Mouse (Mus musculus) monocyte, adult 5-6 weeks (primary cell): Measurements from ENCODE around the gene Olfr270. TPM values are rescaled to one million over a fixed set of nuclear protein-coding genes. Genes with fewer than 3 reads are reported as not detected.

Experiments used
- ATAC-seq: fragments of 153-309, 156-312 bp; replicated peaks from 2 replicates; pipeline ENCODE4 v1.8.0; 2017; ENCODE audit warnings: mild to moderate bottlenecking; ENCODE audit not compliant: low TSS enrichment, insufficient number of reproducible peaks, severe bottlenecking, poor library complexity, low FRiP score
- total RNA-seq: library from RNA; stranded (forward); fragments of 200-1000, 200-491, 200-594 nt; gene quantifications from 3 replicates; pipeline ENCODE4 v1.2.3, GENCODE M21; 2017

Gene Olfr270
- not detected in 3 replicates for total RNA-seq

DNA sequence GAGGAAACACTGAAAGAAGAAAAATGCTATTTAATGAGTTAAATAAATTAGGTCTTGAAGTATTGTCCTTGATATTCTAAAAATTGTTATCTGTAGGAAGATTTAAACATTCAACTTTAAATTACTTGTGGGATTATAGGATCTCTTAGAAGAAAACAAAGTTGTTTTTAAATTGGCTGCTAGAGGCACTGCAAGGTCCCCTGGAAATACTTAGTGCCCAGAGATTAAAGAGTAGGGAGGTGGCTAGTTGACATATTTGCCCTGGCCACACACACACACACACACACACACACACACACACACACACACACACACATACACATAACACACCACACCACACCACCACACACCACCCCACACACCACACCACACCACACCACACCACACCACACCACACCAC is at the start of gene Olfr270:
Gene Olfr270, plus strand, starts transcription at position 301 of the 400 bp plus-strand sequence.
- ATAC-seq, result no peak

DNA sequence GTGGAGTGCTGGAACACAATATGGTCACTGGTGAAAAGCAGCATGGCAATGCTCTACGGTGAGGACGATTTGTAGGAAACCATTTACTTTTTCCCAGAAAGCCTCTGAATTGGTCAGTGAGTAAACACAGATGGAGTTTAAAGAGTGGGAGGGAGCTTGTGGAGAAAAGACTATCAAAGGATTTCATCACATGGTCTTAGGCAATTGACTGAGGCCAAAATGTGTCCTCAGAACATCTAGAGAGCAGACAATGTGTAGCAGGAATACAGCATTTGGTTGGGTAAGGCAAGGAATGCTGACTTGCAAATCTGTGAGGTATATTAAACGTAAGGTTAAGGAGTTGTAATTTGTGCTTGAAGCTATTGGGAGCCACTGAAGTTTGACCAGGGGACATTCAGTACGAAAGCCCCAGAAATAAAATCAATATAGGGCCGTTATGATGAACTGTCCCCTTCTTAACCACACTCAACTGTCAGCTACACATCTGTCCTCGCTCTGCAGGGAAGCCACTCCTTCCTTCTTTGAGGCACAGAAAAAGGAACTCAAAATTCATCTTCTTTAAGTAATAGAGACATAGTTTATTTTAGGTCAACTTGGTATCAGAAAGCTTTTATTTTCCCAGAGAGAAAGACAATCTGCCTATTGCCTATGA is 47.6 kb upstream of the Olfr270 start:
- ATAC-seq, result no peak

DNA sequence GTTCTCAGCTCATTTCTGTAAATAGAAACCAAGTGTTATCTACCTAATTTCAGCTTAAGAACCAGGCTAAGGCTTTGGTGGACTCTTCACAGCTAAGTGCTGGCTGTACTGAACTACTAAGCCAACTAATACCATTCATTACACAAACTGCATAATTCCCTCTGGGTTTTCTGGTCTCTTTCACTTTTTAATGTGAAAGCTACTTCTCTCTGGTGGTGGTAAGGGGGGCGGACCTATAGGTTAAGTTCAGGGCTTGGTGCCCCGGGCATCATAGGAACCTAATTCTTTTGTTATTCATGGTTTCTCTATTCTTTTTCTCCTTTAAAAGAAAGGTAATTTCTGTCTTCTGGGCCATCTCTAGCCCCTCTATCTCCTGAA is 47.0 kb upstream of the Olfr270 start:
- ATAC-seq, result no peak

DNA sequence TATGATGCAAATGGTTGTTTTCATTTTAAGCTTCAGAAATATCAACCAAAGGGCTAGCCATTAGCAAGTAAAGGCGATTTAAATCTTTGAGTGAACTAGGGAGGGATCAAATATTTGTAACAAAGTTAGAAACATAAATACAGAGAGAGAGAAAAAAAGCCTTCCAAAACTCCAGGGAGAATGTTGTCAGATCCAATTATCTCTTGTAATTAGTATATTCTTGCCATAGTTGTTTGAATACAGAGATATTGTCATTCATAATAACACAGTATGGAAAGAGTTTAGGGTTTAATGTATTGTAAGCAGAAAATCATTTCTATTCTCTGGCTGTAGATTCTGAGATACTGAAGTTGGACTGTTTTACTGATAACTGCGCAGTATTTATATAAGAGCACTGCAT is 45.3 kb upstream of the Olfr270 start, which contains the start of gene Olfr272:
Gene Olfr272, minus strand, starts transcription at position 101 of the 400 bp plus-strand sequence.
- ATAC-seq, result no peak

DNA sequence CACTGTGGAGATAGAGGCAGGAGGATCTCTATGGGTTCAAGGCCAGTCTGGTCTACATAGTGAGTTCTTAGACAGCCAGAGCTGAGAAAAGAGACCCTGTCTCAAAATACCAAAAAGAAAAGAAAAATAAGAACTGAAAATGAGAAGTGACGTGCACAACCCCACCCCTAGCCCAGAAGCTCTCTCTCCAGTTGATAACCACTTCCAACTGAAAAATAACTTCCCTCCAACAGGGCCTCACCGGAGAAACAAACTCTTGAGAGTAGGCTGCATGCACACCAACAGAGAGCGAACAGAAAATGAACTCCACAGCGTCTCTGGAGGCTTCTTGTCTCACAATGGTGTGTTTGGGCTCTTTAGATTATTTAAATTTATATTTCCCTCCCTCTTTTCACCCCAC is 33.9 kb upstream of the Olfr270 start:
- no peak for ATAC-seq

DNA sequence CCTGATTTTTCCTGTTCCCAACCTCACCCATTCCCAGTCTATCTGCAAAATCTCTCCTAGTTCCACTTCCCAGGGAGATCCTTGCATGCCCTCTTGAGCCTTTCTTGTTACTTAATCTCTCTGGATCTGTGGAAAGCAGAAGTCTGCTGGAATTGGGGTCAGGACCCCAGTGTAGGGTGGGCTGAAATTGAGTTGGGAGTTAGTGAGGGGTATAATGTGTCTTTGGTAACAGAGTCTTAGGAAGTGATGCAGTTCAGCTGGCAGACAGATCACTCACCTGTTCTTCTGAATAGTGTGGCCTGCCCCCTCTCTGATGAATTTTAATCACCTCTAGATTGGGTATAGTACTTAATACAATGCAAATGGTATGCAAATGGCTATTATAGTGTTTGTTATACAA is 17.7 kb upstream of the Olfr270 start:
- no peak for ATAC-seq

DNA sequence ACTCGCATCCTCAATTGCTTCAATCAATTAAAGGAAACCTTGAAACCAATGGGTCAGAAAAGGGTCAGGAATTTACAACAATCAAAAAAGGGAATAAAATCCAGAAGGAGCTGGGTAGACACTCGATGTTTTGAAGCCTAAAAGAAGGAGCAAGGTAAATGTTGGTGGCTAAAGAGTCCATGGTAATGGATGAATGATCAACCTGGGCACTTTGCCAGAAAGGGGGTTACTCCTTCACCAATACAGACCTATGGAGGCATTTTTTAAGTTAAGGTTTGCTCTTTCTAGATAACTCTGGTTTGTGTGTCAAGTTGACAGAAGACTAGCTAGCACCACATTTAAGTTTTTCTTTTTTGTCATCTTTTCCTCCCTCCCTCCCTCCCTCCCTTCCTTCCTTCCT is 15.3 kb upstream of the Olfr270 start:
- no peak for ATAC-seq

DNA sequence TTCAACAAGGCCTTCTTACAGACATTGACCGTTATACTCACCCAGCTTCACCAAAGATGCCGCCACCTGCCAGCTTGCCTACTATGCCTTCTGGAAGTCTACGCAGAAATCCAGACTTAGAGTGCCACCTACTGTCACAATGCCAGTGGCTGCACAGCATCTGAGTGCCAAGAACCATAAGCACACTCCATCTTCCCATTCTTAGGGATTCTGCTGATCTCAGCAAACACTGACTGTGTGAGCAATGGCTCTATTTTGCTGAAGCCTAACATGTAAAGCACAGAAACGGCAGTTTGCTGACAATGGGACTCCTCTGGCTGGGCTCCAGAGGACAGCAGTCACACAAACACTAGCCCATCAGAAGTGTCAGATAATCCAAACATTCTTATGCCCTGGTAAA is 5.7 kb upstream of the Olfr270 start:
- no peak for ATAC-seq

DNA sequence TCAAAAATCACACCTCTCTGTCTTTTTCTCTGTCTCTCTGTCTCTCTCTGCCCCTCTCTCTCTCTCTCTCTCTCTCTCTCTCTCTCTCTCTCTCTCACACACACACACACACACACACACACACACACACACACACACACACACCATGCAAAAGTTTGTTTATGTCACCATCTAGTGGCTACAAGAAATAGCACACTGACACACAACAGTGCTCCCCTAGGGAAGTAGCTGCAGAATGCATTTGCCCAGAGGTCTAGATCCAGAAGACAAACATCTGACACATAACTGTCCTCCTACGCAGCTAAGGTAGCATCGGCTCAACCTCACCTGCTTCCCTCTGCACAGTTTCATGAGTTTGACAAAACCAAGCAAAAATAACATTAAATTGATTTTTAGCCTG is 20.9 kb downstream of the Olfr270 start:
- ATAC-seq, result no peak

DNA sequence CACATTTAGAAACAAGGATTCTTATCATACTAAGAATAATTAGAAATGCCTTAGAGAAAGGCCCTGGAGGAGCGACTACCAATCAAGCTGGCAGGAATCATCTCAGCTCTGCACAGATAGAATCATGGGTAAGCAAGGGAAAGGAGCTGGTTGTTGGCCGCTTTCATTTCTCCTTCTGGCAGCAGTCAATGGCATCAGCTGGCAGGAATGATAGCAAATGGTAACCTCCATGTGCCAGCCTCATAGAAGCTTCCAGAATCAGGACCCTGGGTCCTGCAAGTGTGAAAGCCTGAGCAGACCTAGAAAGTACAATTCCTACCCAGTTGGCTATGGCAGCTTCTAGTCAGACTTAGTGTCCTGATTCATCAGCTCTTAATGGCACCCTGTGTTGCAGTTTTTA is 21.9 kb downstream of the Olfr270 start:
- no peak for ATAC-seq

DNA sequence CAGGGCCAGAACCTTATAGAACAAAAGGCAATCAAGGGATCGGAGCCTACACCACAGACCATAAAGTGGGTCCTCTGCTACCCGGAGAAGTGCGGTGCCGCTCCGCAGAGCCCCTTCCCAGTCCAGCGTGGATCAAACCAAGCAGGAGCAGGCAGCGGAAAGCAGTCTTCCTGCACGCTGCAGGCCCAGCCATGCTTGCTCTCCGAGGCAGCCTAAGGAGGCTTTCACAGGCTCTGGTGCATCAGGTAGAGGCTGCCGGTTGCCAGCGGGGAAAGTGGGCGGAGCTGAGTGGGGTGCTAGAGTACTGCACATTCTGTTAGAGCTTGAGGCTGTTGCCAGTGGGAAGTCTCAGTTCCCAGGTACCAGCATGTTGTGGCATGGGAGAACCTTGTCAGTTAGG is 24.9 kb downstream of the Olfr270 start, which contains the start of gene Nipsnap3a:
Gene Nipsnap3a, plus strand, starts transcription at position 25 of the 400 bp plus-strand sequence.
- no peak for ATAC-seq

DNA sequence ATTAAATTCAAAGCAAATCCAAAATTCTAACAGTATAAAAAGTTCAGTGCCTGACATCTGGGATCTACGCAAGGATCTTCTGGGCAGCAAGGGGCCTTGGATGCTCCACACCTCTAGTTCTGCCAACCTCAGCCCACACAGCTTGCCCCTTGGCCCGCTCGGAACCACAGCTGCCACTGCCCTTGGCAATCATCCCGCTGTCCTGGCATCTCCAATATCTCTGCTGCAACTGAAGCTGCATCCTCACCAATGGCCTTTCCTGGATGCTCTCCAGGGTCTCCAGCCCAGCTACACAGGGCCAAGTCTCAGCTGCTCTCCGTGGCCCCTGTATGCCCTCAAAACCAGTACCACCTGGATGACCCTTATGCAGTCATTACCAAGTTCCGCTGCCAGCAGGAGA is 35.1 kb downstream of the Olfr270 start:
- no peak for ATAC-seq

DNA sequence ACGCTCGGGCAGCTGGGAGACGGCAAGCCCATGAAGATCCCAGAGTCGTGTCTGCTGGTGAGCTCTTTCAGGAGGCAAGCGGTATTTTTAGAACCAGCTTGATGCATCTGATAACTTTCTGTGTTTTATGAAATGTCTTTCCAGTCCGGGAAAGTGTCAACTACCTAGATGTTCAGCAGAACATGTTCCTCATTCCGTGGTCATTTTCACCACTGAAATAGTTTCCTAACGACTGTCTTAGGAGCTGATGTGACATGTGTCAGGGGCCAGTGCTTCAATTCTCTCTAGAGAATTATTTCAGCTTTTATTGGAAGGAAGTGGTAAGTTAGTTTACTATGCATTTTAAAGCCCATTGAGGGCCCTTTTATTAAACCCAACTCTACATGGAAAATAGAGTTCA is 35.8 kb downstream of the Olfr270 start:
- ATAC-seq, result no peak

DNA sequence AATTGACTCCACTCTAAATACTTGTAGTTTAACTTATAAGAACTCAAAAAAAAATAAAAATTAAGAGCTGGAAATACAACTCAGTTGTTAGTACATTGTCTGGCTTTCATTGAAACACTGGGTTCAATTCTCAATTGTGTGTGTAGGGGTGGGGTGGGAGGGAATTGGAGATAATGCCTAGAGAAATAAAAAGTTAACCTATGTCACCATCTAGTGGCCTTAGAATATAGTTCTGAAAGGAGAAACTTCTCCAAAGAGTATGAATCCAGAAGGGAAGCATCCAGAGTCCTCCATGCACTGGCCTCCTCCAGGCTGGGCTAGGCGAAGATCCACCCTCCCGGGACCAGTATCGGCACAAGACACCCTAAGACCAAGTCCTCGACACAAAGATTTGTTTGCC is 44.8 kb downstream of the Olfr270 start:
- no peak for ATAC-seq

DNA sequence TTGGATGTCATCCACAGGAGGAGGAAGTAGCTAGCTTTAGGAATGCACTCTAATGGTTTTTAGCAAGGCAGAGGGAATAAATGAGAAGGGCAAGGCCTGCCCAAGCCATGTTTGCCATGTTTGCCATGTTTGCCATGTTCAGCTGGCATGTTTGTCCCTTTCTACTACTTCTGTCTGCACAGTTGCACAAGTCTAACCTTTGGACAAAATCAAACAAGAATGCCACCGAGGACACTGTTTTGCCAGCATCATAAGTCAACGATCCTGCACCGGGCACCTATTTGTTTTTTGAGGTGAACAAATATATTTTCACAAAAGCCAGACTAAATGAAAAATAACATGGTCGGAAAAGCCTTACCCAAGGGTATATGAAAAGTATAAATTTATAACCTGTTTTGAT is 45.5 kb downstream of the Olfr270 start:
- no peak for ATAC-seq

DNA sequence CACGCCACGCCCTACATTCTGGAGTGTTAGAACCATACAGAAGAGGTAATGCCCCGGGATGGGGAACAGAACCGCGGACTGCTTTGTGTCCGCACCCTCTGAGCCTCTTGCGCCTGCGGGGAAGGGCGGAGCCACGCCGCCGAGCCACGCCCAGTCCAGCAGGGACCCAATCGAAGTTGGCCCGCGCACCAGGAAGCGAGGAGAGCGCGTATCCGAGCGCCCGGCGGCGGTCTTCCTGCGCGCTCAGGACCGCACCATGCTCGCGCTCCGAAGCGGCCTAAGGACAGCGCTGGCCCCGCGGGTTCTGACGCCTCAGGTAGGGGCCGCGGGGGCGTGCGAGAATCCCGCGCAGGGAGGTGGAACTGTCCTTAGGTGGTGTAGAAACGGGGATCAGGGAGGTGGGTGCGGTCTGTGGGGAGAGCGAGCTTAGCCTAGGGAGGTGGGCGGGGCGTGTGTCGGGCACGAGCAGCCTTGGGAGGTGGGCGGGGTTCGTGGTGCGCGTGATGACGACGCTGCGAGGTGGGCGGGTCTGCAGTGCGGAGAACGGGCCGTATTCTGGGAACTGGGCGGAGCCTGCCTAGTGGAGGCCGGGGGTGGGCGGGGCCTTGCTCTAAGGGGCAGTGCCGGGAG is 47.5 kb downstream of the Olfr270 start, which contains the start of gene Nipsnap3b:
Gene Nipsnap3b, plus strand, starts transcription at position 149 of the 630 bp plus-strand sequence.
- peak; percentile 93 for ATAC-seq

DNA sequence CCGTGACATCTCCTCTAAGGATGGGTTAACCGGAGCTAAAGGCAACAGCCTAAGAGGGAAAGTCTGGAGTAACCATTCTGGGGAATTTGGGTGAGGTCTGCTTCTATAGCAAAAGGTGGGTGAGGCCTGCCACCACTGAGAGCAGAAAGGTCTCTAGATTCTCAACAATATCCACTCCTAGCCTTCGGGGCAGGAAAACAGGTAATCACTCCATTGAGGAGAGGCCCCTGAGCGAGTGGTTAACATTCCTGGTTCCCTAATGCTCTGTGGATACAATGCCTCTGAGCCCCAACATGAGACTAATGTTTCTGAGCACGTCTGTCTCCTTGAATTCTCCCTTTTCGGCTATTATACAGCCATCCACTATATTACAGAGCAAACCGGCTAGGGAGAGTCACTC is 50.1 kb downstream of the Olfr270 start:
- ATAC-seq, result no peak

DNA sequence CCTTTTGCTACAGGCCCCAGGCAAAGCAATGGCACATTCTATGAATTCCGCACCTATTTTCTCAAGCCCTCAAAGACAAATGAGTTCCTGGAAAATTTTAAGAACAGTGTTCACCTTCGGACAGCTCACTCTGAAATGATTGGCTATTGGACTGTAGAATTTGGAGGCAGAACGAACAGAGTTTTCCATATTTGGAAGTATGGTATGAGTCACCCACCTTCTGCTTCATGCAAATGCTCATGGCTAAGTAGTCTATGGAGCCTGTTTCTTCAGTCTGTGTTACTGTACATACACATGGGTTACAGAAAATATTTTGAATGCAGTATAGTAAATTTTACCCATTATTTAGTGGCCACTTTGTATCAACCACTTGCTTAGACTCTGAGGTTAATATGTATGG is 50.7 kb downstream of the Olfr270 start:
- ATAC-seq, result no peak

DNA sequence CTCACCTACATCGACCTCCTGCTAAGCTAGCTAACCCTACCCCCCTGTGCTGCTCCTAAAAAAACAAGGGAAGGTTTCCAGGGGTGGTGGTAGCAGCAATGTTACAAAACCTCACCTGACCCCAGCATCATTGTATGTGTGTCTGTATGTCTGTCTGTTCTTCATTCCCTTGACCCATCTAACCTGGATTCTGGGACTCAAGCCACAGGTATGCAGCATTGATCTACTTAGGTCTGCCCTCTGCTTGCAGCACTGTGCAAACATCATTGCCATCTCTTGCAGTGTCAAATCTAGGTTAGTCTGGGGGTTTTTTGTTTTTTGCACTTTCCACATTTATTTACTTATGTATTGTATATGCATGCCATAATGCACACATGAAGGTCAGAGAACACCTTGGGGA is 54.0 kb downstream of the Olfr270 start:
- no peak for ATAC-seq
